Mouse (Mus musculus): ENCODE results near the gene Mmp23. TPM values are rescaled to one million over a fixed set of nuclear protein-coding genes. Genes with fewer than 3 reads are reported as not detected.

Mmp23 gene
- polyA plus RNA-seq, 1 experiment = 1.8 TPM

GRCm38 (mm10) chr4:155613264-155613663 lies 39.9 kb downstream of the Mmp23 start:
- TF ChIP-seq TCF3 (IDR thresholded peaks at IDR 0.05; ENCODE audit: insufficient read length, low read depth) (no peak), SRF (IDR thresholded peaks at IDR 0.05; ENCODE audit: control insufficient read depth, insufficient read length, low read depth) (no peak)
- Histone ChIP-seq H3ac (ENCODE audit: control insufficient read depth, insufficient read length) (no peak overlapping the region), H3K27me3 (ENCODE audit: control insufficient read depth, insufficient read depth, insufficient read length) (no peaks in the 10 kb centered on the region), H3K36me3 (ENCODE audit: control insufficient read depth, insufficient read depth) (peaks cover 51% of the 10 kb centered on the region), H3K4me3 (no peak overlapping the region), H3K4me2 (ENCODE audit: low read depth) (no peak overlapping the region), H3K79me2 (ENCODE audit: control insufficient read depth, insufficient read depth) (no peaks in the 10 kb centered on the region)

GRCm38 (mm10) chr4:155611860-155612259 lies 41.3 kb downstream of the Mmp23 start:
- H3K4me2 ChIP-seq (ENCODE audit: low read depth) = no peak overlapping the region
- no peak for TF ChIP-seq MYOG (IDR thresholded peaks at IDR 0.05; ENCODE audit: control insufficient read depth in 1 of 3, insufficient read depth in 1 of 3, insufficient read length in 2 of 3, low read depth in 2 of 3)
- TF ChIP-seq POLR2A (IDR thresholded peaks at IDR 0.05; ENCODE audit: insufficient read length, low read depth) = no peak
- TF ChIP-seq MYOD1 (IDR thresholded peaks at IDR 0.05; ENCODE audit: control insufficient read depth in 1 of 3, insufficient read length in 2 of 3, low read depth in 2 of 3) = no peak
- TF ChIP-seq MAX (IDR thresholded peaks at IDR 0.05; ENCODE audit: low read depth) = no peak
- TF ChIP-seq POLR2AphosphoS2 (IDR thresholded peaks at IDR 0.05; ENCODE audit: insufficient read length, low read depth) = no peak
- no peak for TF ChIP-seq CEBPB (IDR thresholded peaks at IDR 0.05; ENCODE audit: insufficient read depth, poor library complexity, severe bottlenecking)
- TF ChIP-seq USF1 (IDR thresholded peaks at IDR 0.05; ENCODE audit: low read depth) = no peak
- no peak for TF ChIP-seq TCF12 (IDR thresholded peaks at IDR 0.05; ENCODE audit: insufficient read depth, poor library complexity, severe bottlenecking)
- no peak for TF ChIP-seq REST (IDR thresholded peaks at IDR 0.05; ENCODE audit: insufficient read depth, insufficient read length)
- no peak for TF ChIP-seq SRF (IDR thresholded peaks at IDR 0.05; ENCODE audit: control insufficient read depth, insufficient read length, low read depth)
- peaks cover 37% of the 10 kb centered on the region for H3K36me3 ChIP-seq (ENCODE audit: control insufficient read depth, insufficient read depth)
- no peak overlapping the region for H3ac ChIP-seq (ENCODE audit: control insufficient read depth, insufficient read length)
- H3K27me3 ChIP-seq (ENCODE audit: control insufficient read depth, insufficient read depth, insufficient read length) = no peaks in the 10 kb centered on the region
- H3K79me2 ChIP-seq (ENCODE audit: control insufficient read depth, insufficient read depth) = peaks cover 4% of the 10 kb centered on the region
- no peak overlapping the region for H3K4me3 ChIP-seq

GRCm38 (mm10) chr4:155606825-155607224 lies 46.4 kb downstream of the Mmp23 start:
- peaks cover 21% of the 10 kb centered on the region for H3K36me3 ChIP-seq (ENCODE audit: control insufficient read depth, insufficient read depth)
- no peak overlapping the region for H3K4me2 ChIP-seq (ENCODE audit: low read depth)
- no peak overlapping the region for H3ac ChIP-seq (ENCODE audit: control insufficient read depth, insufficient read length)
- no peaks in the 10 kb centered on the region for H3K27me3 ChIP-seq (ENCODE audit: control insufficient read depth, insufficient read depth, insufficient read length)
- peaks cover 48% of the 10 kb centered on the region for H3K79me2 ChIP-seq (ENCODE audit: control insufficient read depth, insufficient read depth)
- no peak for TF ChIP-seq E2F4 (IDR thresholded peaks at IDR 0.05; ENCODE audit: insufficient read depth)
- TF ChIP-seq USF1 (IDR thresholded peaks at IDR 0.05; ENCODE audit: low read depth) = no peak
- TF ChIP-seq MYOG (IDR thresholded peaks at IDR 0.05; ENCODE audit: control insufficient read depth in 1 of 3, insufficient read depth in 1 of 3, insufficient read length in 2 of 3, low read depth in 2 of 3) = no peak
- no peak for TF ChIP-seq SRF (IDR thresholded peaks at IDR 0.05; ENCODE audit: control insufficient read depth, insufficient read length, low read depth)
- TF ChIP-seq POLR2AphosphoS2 (IDR thresholded peaks at IDR 0.05; ENCODE audit: insufficient read length, low read depth) = no peak
- TF ChIP-seq MAX (IDR thresholded peaks at IDR 0.05; ENCODE audit: low read depth) = no peak
- no peak for TF ChIP-seq MYOD1 (IDR thresholded peaks at IDR 0.05; ENCODE audit: control insufficient read depth in 1 of 3, insufficient read length in 2 of 3, low read depth in 2 of 3)
- TF ChIP-seq REST (IDR thresholded peaks at IDR 0.05; ENCODE audit: insufficient read depth, insufficient read length) = no peak
- no peak for TF ChIP-seq TCF3 (IDR thresholded peaks at IDR 0.05; ENCODE audit: insufficient read length, low read depth)
- TF ChIP-seq POLR2A (IDR thresholded peaks at IDR 0.05; ENCODE audit: insufficient read length, low read depth) = no peak
- no peak for TF ChIP-seq TCF12 (IDR thresholded peaks at IDR 0.05; ENCODE audit: insufficient read depth, poor library complexity, severe bottlenecking)
- no peak for TF ChIP-seq CEBPB (IDR thresholded peaks at IDR 0.05; ENCODE audit: insufficient read depth, poor library complexity, severe bottlenecking)
- no peak overlapping the region for H3K4me3 ChIP-seq

- Histone ChIP-seq H3K79me2 (ENCODE audit: control insufficient read depth, insufficient read depth) (peaks cover 48% of the 10 kb centered on the region), H3K36me3 (ENCODE audit: control insufficient read depth, insufficient read depth) (peaks cover 18% of the 10 kb centered on the region), H3K4me3 (no peak overlapping the region), H3K4me2 (ENCODE audit: low read depth) (no peak overlapping the region), H3ac (ENCODE audit: control insufficient read depth, insufficient read length) (no peak overlapping the region), H3K27me3 (ENCODE audit: control insufficient read depth, insufficient read depth, insufficient read length) (no peaks in the 10 kb centered on the region)
- TF ChIP-seq MYOG (IDR thresholded peaks at IDR 0.05; ENCODE audit: control insufficient read depth in 1 of 3, insufficient read depth in 1 of 3, insufficient read length in 2 of 3, low read depth in 2 of 3) (no peak), MYOD1 (IDR thresholded peaks at IDR 0.05; ENCODE audit: control insufficient read depth in 1 of 3, insufficient read length in 2 of 3, low read depth in 2 of 3) (no peak), TCF12 (IDR thresholded peaks at IDR 0.05; ENCODE audit: insufficient read depth, poor library complexity, severe bottlenecking) (no peak), MAX (IDR thresholded peaks at IDR 0.05; ENCODE audit: low read depth) (no peak), CEBPB (IDR thresholded peaks at IDR 0.05; ENCODE audit: insufficient read depth, poor library complexity, severe bottlenecking) (no peak)
Observed at GRCm38 (mm10) chr4:155605132-155605531, 48.1 kb downstream of the Mmp23 start.

- no peak overlapping the region for H3K4me2 ChIP-seq (ENCODE audit: low read depth)
- H3K27me3 ChIP-seq (ENCODE audit: control insufficient read depth, insufficient read depth, insufficient read length) = no peaks in the 10 kb centered on the region
Observed at GRCm38 (mm10) chr4:155603801-155604200, 49.4 kb downstream of the Mmp23 start.

More at GRCm38 (mm10) chr4:155603801-155604200, 49.4 kb downstream of the Mmp23 start:
- H3K4me3 ChIP-seq = no peak overlapping the region
- H3K79me2 ChIP-seq (ENCODE audit: control insufficient read depth, insufficient read depth) = peaks cover 48% of the 10 kb centered on the region
- H3K36me3 ChIP-seq (ENCODE audit: control insufficient read depth, insufficient read depth) = peaks cover 12% of the 10 kb centered on the region
- H3ac ChIP-seq (ENCODE audit: control insufficient read depth, insufficient read length) = no peak overlapping the region
- TF ChIP-seq TCF12 (IDR thresholded peaks at IDR 0.05; ENCODE audit: insufficient read depth, poor library complexity, severe bottlenecking) (no peak), E2F4 (IDR thresholded peaks at IDR 0.05; ENCODE audit: insufficient read depth) (no peak), TCF3 (IDR thresholded peaks at IDR 0.05; ENCODE audit: insufficient read length, low read depth) (no peak), CEBPB (IDR thresholded peaks at IDR 0.05; ENCODE audit: insufficient read depth, poor library complexity, severe bottlenecking) (no peak), POLR2A (IDR thresholded peaks at IDR 0.05; ENCODE audit: insufficient read length, low read depth) (no peak), MYOG (IDR thresholded peaks at IDR 0.05; ENCODE audit: control insufficient read depth in 1 of 3, insufficient read depth in 1 of 3, insufficient read length in 2 of 3, low read depth in 2 of 3) (no peak), USF1 (IDR thresholded peaks at IDR 0.05; ENCODE audit: low read depth) (no peak), MAX (IDR thresholded peaks at IDR 0.05; ENCODE audit: low read depth) (no peak), POLR2AphosphoS2 (IDR thresholded peaks at IDR 0.05; ENCODE audit: insufficient read length, low read depth) (no peak), SRF (IDR thresholded peaks at IDR 0.05; ENCODE audit: control insufficient read depth, insufficient read length, low read depth) (no peak), MYOD1 (IDR thresholded peaks at IDR 0.05; ENCODE audit: control insufficient read depth in 1 of 3, insufficient read length in 2 of 3, low read depth in 2 of 3) (no peak), REST (IDR thresholded peaks at IDR 0.05; ENCODE audit: insufficient read depth, insufficient read length) (no peak)
